8 mouse cellular contexts compared by ENCODE assay signal in genomic region chr5:112848586-112849280, GRCm38 (mm10). TPM values are rescaled to one million over a fixed set of nuclear protein-coding genes. Genes with fewer than 3 reads are reported as not detected.
A peak's percentile ranks its signal among the peaks of the same experiment; 100 is the strongest.
DNase-seq lines count a peak whose midpoint lies in the region; ATAC-seq and TF ChIP-seq lines count a peak whose summit lies in the region.

No protein-coding gene starts in this region.

- no peak overlapping the region for H3K4me3 ChIP-seq in gastrocnemius, adult 2 months
- no peak overlapping the region for H3K4me3 ChIP-seq in liver, embryonic 11.5 days (ENCODE audit: low read depth, low read length)
- no peak overlapping the region for H3K4me3 ChIP-seq in neural tube, embryonic 12.5 days

- H3K9ac ChIP-seq in liver, embryonic 11.5 days (ENCODE audit: low read depth, low read length) = no peak overlapping the region
- H3K9ac ChIP-seq in neural tube, embryonic 12.5 days = no peak overlapping the region

- no peaks in the 10 kb centered on the region for H3K27me3 ChIP-seq in liver, embryonic 11.5 days (replicated peaks; ENCODE audit: control insufficient read depth, insufficient read depth, low read length)
- 0 out of 2 replicates have a peak, but pooled peaks cover 11% of the 10 kb centered on the region for H3K27me3 ChIP-seq in neural tube, embryonic 12.5 days (replicated peaks)

- no peak for ATAC-seq in liver, embryonic 11.5 days (replicated peaks; ENCODE audit: low FRiP score)
- no peak for ATAC-seq in neural tube, embryonic 12.5 days (ENCODE audit: low FRiP score, low read depth)
- ATAC-seq in erythroid progenitor cell, adult 5-6 weeks (replicated peaks; ENCODE audit: low FRiP score, poor library complexity, severe bottlenecking) = no peak

- TF ChIP-seq CTCF in gastrocnemius, adult 2 months (IDR thresholded peaks at IDR 0.05) = peak; percentile 82

- peak overlapping the region; percentile 1; the same call in 1 of the 2 replicates for H3K4me2 ChIP-seq in liver, embryonic 11.5 days
- H3K4me2 ChIP-seq in neural tube, embryonic 12.5 days (replicated peaks) = peak overlapping the region; percentile 45

- 7% methylated on average over 16 of the region's 16 CpGs for WGBS in liver, embryonic 11.5 days
- 4% methylated on average over 16 of the region's 16 CpGs for WGBS in neural tube, embryonic 12.5 days

- peak; percentile 42 for DNase-seq in right cerebral cortex, adult 18-20 months
- no peak for DNase-seq in right cerebral cortex, postnatal 36 days (ENCODE audit: low spot score in 2 of 2)
- peak; percentile 55 to 65 for DNase-seq in cerebellum, postnatal 36 days
- peak; percentile 63 for DNase-seq in gastrocnemius, adult 2 months
- peak; percentile 52 for DNase-seq in kidney, adult 18-20 months
- no peak for DNase-seq in liver, embryonic 11.5 days (ENCODE audit: low spot score)

- no peaks in the 10 kb centered on the region for H3K36me3 ChIP-seq in liver, embryonic 11.5 days (ENCODE audit: control insufficient read depth, insufficient read depth, low read length)
- H3K36me3 ChIP-seq in neural tube, embryonic 12.5 days = no peaks in the 10 kb centered on the region

- H3K9me3 ChIP-seq in liver, embryonic 11.5 days (ENCODE audit: control insufficient read depth, low read length) = no peaks in the 10 kb centered on the region
- H3K9me3 ChIP-seq in neural tube, embryonic 12.5 days = no peaks in the 10 kb centered on the region

- H3K4me1 ChIP-seq in liver, embryonic 11.5 days (replicated peaks; ENCODE audit: control insufficient read depth, insufficient read depth, low read length) = no peaks in the 10 kb centered on the region
- peaks cover 59% of the 10 kb centered on the region for H3K4me1 ChIP-seq in neural tube, embryonic 12.5 days

- intact Hi-C loops in gastrocnemius, adult 2 months (cut with DNase I) = no loop called here

- 0 out of 2 replicates have a peak overlapping the region, but pooled peaks have one; percentile 16 for H3K27ac ChIP-seq in gastrocnemius, adult 2 months
- H3K27ac ChIP-seq in liver, embryonic 11.5 days (ENCODE audit: low read depth, low read length) = no peak overlapping the region
- H3K27ac ChIP-seq in neural tube, embryonic 12.5 days = no peak overlapping the region

RNA-seq across cellular contexts. Expression of gene Myo18b, which starts 47.4 kb away (rescaled TPM):
- total RNA-seq in gastrocnemius, adult 2 months (2021) = 100 to 1,000 TPM; 319 to 413 TPM
- 0.30 and 0.60 TPM in 2 replicates for polyA plus RNA-seq in liver, embryonic 11.5 days (2014; fragmentation: Nextera tagmentation; extraction: Ambion mirVana)
- polyA plus RNA-seq in neural tube, embryonic 12.5 days (2016; fragmentation: Nextera tagmentation; extraction: Ambion mirVana) = 0.66 and 1.3 TPM in 2 replicates
- 1.3 TPM in 1 of 2 replicates, not detected in the other for total RNA-seq in erythroid progenitor cell, adult 5-6 weeks (2015; ENCODE audit: low replicate concordance)
- 0.08 and 0.26 TPM in 2 replicates for total RNA-seq in erythroid progenitor cell, adult 5-6 weeks (2017; ENCODE audit: low replicate concordance)

Comparison
In these comparisons a context has a peak if more than half of its experiments do, and no peak if none do; other contexts are left out.
1. DNase-seq: peak in right cerebral cortex, adult 18-20 months (single experiment), cerebellum, postnatal 36 days (2 of 2), gastrocnemius, adult 2 months (single experiment) and kidney, adult 18-20 months (single experiment); none in right cerebral cortex, postnatal 36 days (0 of 2) and liver, embryonic 11.5 days (single experiment).
2. RNA of gene Myo18b, which starts 47.4 kb away (total RNA-seq): 319 to 413 TPM in gastrocnemius, adult 2 months; 0.08 to 1.3 TPM in erythroid progenitor cell, adult 5-6 weeks; every median in the first group is over 100 times any median in the second.